Mouse (Mus musculus) CH12.LX (cell line): ENCODE data around the gene Kcnj5. TPM values are rescaled to one million over a fixed set of nuclear protein-coding genes. Genes with fewer than 3 reads are reported as not detected.

ENCODE experiments used
- DNase-seq: peaks from one replicate; pipeline ENCODE4 v3.0.0-alpha.2; 2013; ENCODE audit errors: extremely low read depth
- H3K27ac ChIP-seq: 2 replicates; pipeline ENCODE4 v1.5.1; 2012; ENCODE audit warnings: low read depth, mild to moderate bottlenecking, control low read depth, moderate library complexity; ENCODE audit not compliant: insufficient read depth
- H3K27me3 ChIP-seq: replicated peaks from 2 replicates; pipeline ENCODE3; 2012; ENCODE audit warnings: inconsistent platforms
- H3K36me3 ChIP-seq, 2 experiments: replicated peaks in 1 of 2; 2 replicates each; pipeline versions ENCODE3 to v1.6.1; 2012; ENCODE audit warnings: inconsistent platforms in 1 of 2, low read length in 1 of 2, mild to moderate bottlenecking in 1 of 2, mixed read lengths in 1 of 2, moderate library complexity in 1 of 2; ENCODE audit not compliant: control insufficient read depth in 1 of 2, insufficient read depth in 1 of 2
- H3K4me1 ChIP-seq, 2 experiments: 2 replicates each; pipeline ENCODE4 v1.6.1; 2012; ENCODE audit warnings: inconsistent platforms in 1 of 2, moderate library complexity in 1 of 2; ENCODE audit not compliant: insufficient read depth in 2 of 2, control insufficient read depth in 1 of 2
- H3K4me2 ChIP-seq: 2 replicates; pipeline ENCODE4 v1.6.1; 2012; ENCODE audit warnings: low read depth, mild to moderate bottlenecking, control low read depth; ENCODE audit not compliant: poor library complexity, insufficient read depth, severe bottlenecking
- H3K4me3 ChIP-seq, 3 experiments: fragments of 150-350 bp in 1 of 3; sonication (generic) in 1 of 3; replicated peaks in 1 of 3; 2 replicates each; pipeline versions ENCODE3 to v1.5.1; 2011 to 2012; ENCODE audit warnings: low read depth in 2 of 3, low read length in 2 of 3, mild to moderate bottlenecking in 2 of 3, moderate library complexity in 2 of 3, control low read depth in 1 of 3, improper control_type of control experiment in 1 of 3, inconsistent platforms in 1 of 3, mixed read lengths in 1 of 3; ENCODE audit not compliant: poor library complexity in 1 of 3
- H3K79me2 ChIP-seq: replicated peaks from 2 replicates; pipeline ENCODE4 v1.6.1; 2012; ENCODE audit warnings: mild to moderate bottlenecking, moderate library complexity; ENCODE audit not compliant: control insufficient read depth, poor library complexity, insufficient read depth, severe bottlenecking; ENCODE audit errors: extremely low read depth
- H3K9ac ChIP-seq: 2 replicates; pipeline ENCODE4 v1.6.1; 2012; ENCODE audit warnings: low read depth, mild to moderate bottlenecking, control low read depth, moderate library complexity; ENCODE audit not compliant: insufficient read depth
- H3K9me3 ChIP-seq: replicated peaks from 2 replicates; pipeline ENCODE3; 2012; ENCODE audit warnings: low read length, inconsistent platforms, mixed read lengths
- BHLHE40 ChIP-seq: IDR thresholded peaks from 2 replicates; pipeline ENCODE4 v1.6.1; 2011; ENCODE audit warnings: mild to moderate bottlenecking, low read depth, low read length, improper control_type of control experiment
- CHD1 ChIP-seq: IDR thresholded peaks from 2 replicates; pipeline ENCODE4 v1.6.1; 2012; ENCODE audit warnings: low read depth, low read length, improper control_type of control experiment, inconsistent platforms
- CTCF ChIP-seq, 2 experiments: IDR thresholded peaks in 1 of 2; conservative IDR thresholded peaks in 1 of 2; 2 replicates each; pipeline ENCODE4 v1.5.1; 2011 to 2012; ENCODE audit warnings: low read depth in 2 of 2, low read length in 2 of 2, improper control_type of control experiment in 1 of 2, inconsistent platforms in 1 of 2, mild to moderate bottlenecking in 1 of 2, moderate library complexity in 1 of 2
- E2F4 ChIP-seq: IDR thresholded peaks from 2 replicates; pipeline ENCODE4 v1.6.1; 2011; ENCODE audit warnings: low read depth, low read length, improper control_type of control experiment; ENCODE audit not compliant: insufficient replicate concordance
- ELF1 ChIP-seq: IDR thresholded peaks from 2 replicates; pipeline ENCODE4 v1.6.1; 2014; ENCODE audit warnings: low read depth, mild to moderate bottlenecking, inconsistent platforms, low read length, improper control_type of control experiment
- GABPA ChIP-seq: IDR thresholded peaks from 2 replicates; pipeline ENCODE4 v1.6.1; 2012; ENCODE audit warnings: low read depth, low read length, improper control_type of control experiment, inconsistent platforms; ENCODE audit not compliant: insufficient replicate concordance
- HCFC1 ChIP-seq: IDR thresholded peaks from 2 replicates; pipeline ENCODE4 v1.6.1; 2012; ENCODE audit warnings: low read depth, mild to moderate bottlenecking, inconsistent platforms, low read length, improper control_type of control experiment
- IRF4 ChIP-seq: IDR thresholded peaks from 2 replicates; pipeline ENCODE4 v1.6.1; 2014; ENCODE audit warnings: low read depth, mild to moderate bottlenecking, inconsistent platforms, low read length, improper control_type of control experiment
- JUN ChIP-seq: IDR thresholded peaks from 2 replicates; pipeline ENCODE4 v1.6.1; 2011; ENCODE audit warnings: low read depth, mild to moderate bottlenecking, low read length, improper control_type of control experiment, moderate library complexity; ENCODE audit not compliant: insufficient read depth
- JUND ChIP-seq: conservative IDR thresholded peaks from 2 replicates; pipeline ENCODE4 v1.6.1; 2011; ENCODE audit warnings: low read depth, low read length, improper control_type of control experiment
- KAT2A ChIP-seq: IDR thresholded peaks from 2 replicates; pipeline ENCODE4 v1.6.1; 2012; ENCODE audit warnings: low read length, improper control_type of control experiment, inconsistent platforms; ENCODE audit not compliant: insufficient replicate concordance
- MAX ChIP-seq: IDR thresholded peaks from 2 replicates; pipeline ENCODE4 v1.6.1; 2011; ENCODE audit warnings: low read length, improper control_type of control experiment
- MEF2A ChIP-seq: IDR thresholded peaks from 2 replicates; pipeline ENCODE4 v1.6.1; 2014; ENCODE audit warnings: low read depth, mild to moderate bottlenecking, inconsistent platforms, low read length, improper control_type of control experiment, borderline replicate concordance
- MYC ChIP-seq: IDR thresholded peaks from 2 replicates; pipeline ENCODE4 v1.6.1; 2011; ENCODE audit warnings: low read depth, mild to moderate bottlenecking, improper control_type of control experiment, low read length
- NELFE ChIP-seq: IDR thresholded peaks from 2 replicates; pipeline ENCODE4 v1.6.1; 2011; ENCODE audit warnings: low read depth, low read length, improper control_type of control experiment
- NRF1 ChIP-seq: IDR thresholded peaks from 2 replicates; pipeline ENCODE4 v1.6.1; 2014; ENCODE audit warnings: low read depth, mild to moderate bottlenecking, inconsistent platforms, low read length, improper control_type of control experiment, moderate library complexity
- PAX5 ChIP-seq: IDR thresholded peaks from 2 replicates; pipeline ENCODE4 v1.6.1; 2012; ENCODE audit warnings: low read length, inconsistent platforms, mixed read lengths
- POLR2A ChIP-seq: IDR thresholded peaks from 2 replicates; pipeline ENCODE4 v1.6.1; 2011; ENCODE audit warnings: low read depth, mild to moderate bottlenecking, improper control_type of control experiment, low read length
- RAD21 ChIP-seq: IDR thresholded peaks from 2 replicates; pipeline ENCODE4 v1.6.1; 2011; ENCODE audit warnings: low read depth, mild to moderate bottlenecking, low read length, improper control_type of control experiment, moderate library complexity
- RCOR1 ChIP-seq: conservative IDR thresholded peaks from 2 replicates; pipeline ENCODE4 v1.6.1; 2012; ENCODE audit warnings: low read depth, mild to moderate bottlenecking, inconsistent platforms, low read length, improper control_type of control experiment
- SIN3A ChIP-seq: IDR thresholded peaks from 2 replicates; pipeline ENCODE4 v1.6.1; 2012; ENCODE audit warnings: low read length, improper control_type of control experiment, inconsistent platforms
- SMC3 ChIP-seq: IDR thresholded peaks from 2 replicates; pipeline ENCODE4 v1.6.1; 2011; ENCODE audit warnings: low read depth, low read length, improper control_type of control experiment
- TBP ChIP-seq: conservative IDR thresholded peaks from 2 replicates; pipeline ENCODE4 v1.6.1; 2011; ENCODE audit warnings: low read depth, low read length, improper control_type of control experiment
- TCF12 ChIP-seq: IDR thresholded peaks from 2 replicates; pipeline ENCODE4 v1.6.1; 2014; ENCODE audit warnings: low read depth, mild to moderate bottlenecking, inconsistent platforms, low read length, improper control_type of control experiment
- UBTF ChIP-seq: IDR thresholded peaks from 2 replicates; pipeline ENCODE4 v1.6.1; 2012; ENCODE audit warnings: low read depth, mild to moderate bottlenecking, inconsistent platforms, low read length, improper control_type of control experiment, moderate library complexity
- USF1 ChIP-seq: IDR thresholded peaks from 2 replicates; pipeline ENCODE4 v1.6.1; 2014; ENCODE audit warnings: low read depth, mild to moderate bottlenecking, inconsistent platforms, low read length, improper control_type of control experiment
- USF2 ChIP-seq: conservative IDR thresholded peaks from 2 replicates; pipeline ENCODE4 v1.6.1; 2011; ENCODE audit warnings: low read depth, low read length, improper control_type of control experiment
- ZC3H11A ChIP-seq: IDR thresholded peaks from 2 replicates; pipeline ENCODE4 v1.6.1; 2012; ENCODE audit warnings: low read depth, mild to moderate bottlenecking, inconsistent platforms, low read length, improper control_type of control experiment
- ZMIZ1 ChIP-seq: IDR thresholded peaks from 2 replicates; pipeline ENCODE4 v1.6.1; 2012; ENCODE audit warnings: low read depth, mild to moderate bottlenecking, inconsistent platforms, low read length, improper control_type of control experiment
- ZNF384 ChIP-seq: IDR thresholded peaks from 2 replicates; pipeline ENCODE4 v1.6.1; 2012; ENCODE audit warnings: low read depth, low read length, improper control_type of control experiment, inconsistent platforms
- dilution Hi-C: fragments of 300-500 bp; cut with MboI; formaldehyde crosslinking; loops from 2 replicates; pipeline ENCODE4 v1.14.3; 2020; ENCODE audit warnings: low sequenced_read_pairs; ENCODE audit not compliant: extremely low pct_unique_long_range_greater_than_20kb, extremely low pct_ligation_motif_present
- in situ Hi-C: fragments of 300-500 bp; cut with MboI; formaldehyde crosslinking; loops from 3 replicates; pipeline ENCODE4 v1.14.3; 2019; ENCODE audit warnings: low sequenced_read_pairs, low pct_ligation_motif_present, low pct_unique_long_range_greater_than_20kb, mixed read lengths
- polyA plus RNA-seq: library from polyadenylated mRNA; unstranded; fragments of >175 nt; gene quantifications from 2 replicates; pipeline ENCODE4 v1.2.1, GENCODE M21; 2012; ENCODE audit warnings: low read depth; ENCODE audit not compliant: insufficient read length
- total RNA-seq, 2 experiments: library from RNA; depleted of rRNA; stranded (reverse); fragments of 300-350 nt in 1 of 2; fragments of >200 nt in 1 of 2; gene quantifications; 2 replicates each; pipeline ENCODE4 v1.2.3; 2012 to 2014

Kcnj5 gene
- total and polyA plus RNA-seq, 3 experiments = not detected

- TF ChIP-seq ZMIZ1 (no peak), HCFC1 (no peak), SMC3 (no peak), MEF2A (peak; percentile 34; the same call in 1 of the 2 replicates)
These were observed 29.5 kb upstream of the Kcnj5 start (continued) for GRCm38 (mm10) chr9:32373656-32374055.

- Histone ChIP-seq H3K36me3 (no peaks in the 10 kb centered on the region), H3K9me3 (no peaks in the 10 kb centered on the region), H3K27me3 (no peaks in the 10 kb centered on the region), H3K27ac (no peak within 1 kb of the TSS), H3K4me3 (no peak within 1 kb of the TSS), H3K9ac (no peak within 1 kb of the TSS), H3K4me2 (no peak within 1 kb of the TSS), H3K4me1 (peaks cover 15 to 60% of the 10 kb centered on the region in 2 experiments), H3K79me2 (no peaks in the 10 kb centered on the region)
- in situ Hi-C loops = no loop called here
- dilution Hi-C loops = no loop called here
- no peak for DNase-seq
- TF ChIP-seq PAX5 (no peak), USF1 (no peak), MYC (no peak), ZC3H11A (no peak), MAX (no peak), JUND (no peak), KAT2A (no peak), CHD1 (no peak), RCOR1 (no peak), E2F4 (no peak), IRF4 (no peak), NELFE (no peak)
These were observed 28.1 kb upstream of the Kcnj5 start, which contains the start of gene Kcnj1 for GRCm38 (mm10) chr9:32372202-32372601. Kcnj1 (plus strand) TSS chr9:32372493.

GRCm38 (mm10) chr9:32369388-32369787 lies 25.2 kb upstream of the Kcnj5 start:
- Histone ChIP-seq H3K9ac (peak overlapping the region; percentile 58), H3K27me3 (no peaks in the 10 kb centered on the region), H3K36me3 (no peaks in the 10 kb centered on the region), H3K27ac (0 out of 2 replicates have a peak overlapping the region, but pooled peaks have one; percentile 20), H3K79me2 (no peaks in the 10 kb centered on the region), H3K4me2 (peak overlapping the region; percentile 71; the same call in 1 of the 2 replicates), H3K4me1 (peaks cover 15 to 54% of the 10 kb centered on the region in 2 experiments), H3K4me3 (peak overlapping the region in 1 of 3 experiments; percentile 43), H3K9me3 (peaks cover 4% of the 10 kb centered on the region)
- in situ Hi-C loops = no loop called here
- peak; percentile 71 for DNase-seq
- dilution Hi-C loops = no loop called here
- TF ChIP-seq RAD21 (no peak), E2F4 (no peak), NRF1 (no peak), ZNF384 (no peak), JUND (no peak), TBP (no peak), USF1 (no peak), HCFC1 (no peak), SMC3 (no peak), SIN3A (no peak), ELF1 (no peak), PAX5 (no peak), MAX (no peak), POLR2A (no peak), MYC (no peak), RCOR1 (no peak), USF2 (no peak), JUN (no peak), GABPA (no peak), CHD1 (no peak), KAT2A (no peak), BHLHE40 (peak; percentile 31; the same call in 1 of the 2 replicates), ZC3H11A (no peak), MEF2A (no peak), UBTF (no peak), CTCF (conservative IDR thresholded peaks at IDR 0.05 in 1 of 2, IDR thresholded peaks at IDR 0.05 in 1 of 2; ENCODE audit: low read depth in 2 of 2, low read length in 2 of 2) (no peak), TCF12 (peak; percentile 46; the same call in 1 of the 2 replicates)
